Mouse (Mus musculus): ENCODE data around the gene Casc1. TPM values are rescaled to one million over a fixed set of nuclear protein-coding genes. Genes with fewer than 3 reads are reported as not detected.

Gene Casc1
- total and polyA plus RNA-seq, 3 experiments: 0.15 to 0.22 TPM; not detected in 1

GRCm38 (mm10) chr6:145171892-145172606, 38.8 kb downstream of the Casc1 start (continued):
- TF ChIP-seq HCFC1 (IDR thresholded peaks at IDR 0.05; ENCODE audit: low read depth, low read length): no peak

GRCm38 (mm10) chr6:145160581-145160980, 50.2 kb downstream of the Casc1 start:
- no peak overlapping the region for H3K27ac ChIP-seq (ENCODE audit: control insufficient read depth, low read depth, low read length)
- no peaks in the 10 kb centered on the region for H3K79me2 ChIP-seq (ENCODE audit: control insufficient read depth, insufficient read depth, low read length, poor library complexity)
- no peaks in the 10 kb centered on the region for H3K27me3 ChIP-seq (ENCODE audit: control insufficient read depth in 1 of 2, insufficient read depth in 2 of 2, low read length in 2 of 2)
- DNase-seq (ENCODE audit: low read depth, low spot score): no peak
- no peak overlapping the region for H3K9ac ChIP-seq (ENCODE audit: control insufficient read depth, low read depth, low read length, poor library complexity, severe bottlenecking)
- H3K4me3 ChIP-seq (ENCODE audit: control insufficient read depth in 1 of 2, insufficient read depth in 1 of 2, low read depth in 2 of 2, low read length in 2 of 2): no peak overlapping the region
- H3K4me1 ChIP-seq (ENCODE audit: control insufficient read depth in 1 of 2, insufficient read depth in 2 of 2, low read length in 2 of 2): no peaks in the 10 kb centered on the region
- TF ChIP-seq ZC3H11A (IDR thresholded peaks at IDR 0.05; ENCODE audit: low read depth, low read length): no peak
- no peak for TF ChIP-seq TAL1 (IDR thresholded peaks at IDR 0.05; ENCODE audit: low read length)
- TF ChIP-seq TBP (IDR thresholded peaks at IDR 0.05; ENCODE audit: low read depth, low read length): no peak
- H3K36me3 ChIP-seq (ENCODE audit: control insufficient read depth in 1 of 2, insufficient read depth in 2 of 2, low read length in 2 of 2): peaks cover 0 to 9% of the 10 kb centered on the region in 2 experiments; a peak in 2 of 4 replicates
- H3K9me3 ChIP-seq (replicated peaks; ENCODE audit: insufficient read depth, low read length): no peaks in the 10 kb centered on the region

- no peaks in the 10 kb centered on the region for H3K4me1 ChIP-seq (ENCODE audit: control insufficient read depth in 1 of 2, insufficient read depth in 2 of 2, low read length in 2 of 2)
- peaks cover 0 to 8% of the 10 kb centered on the region in 2 experiments; a peak in 2 of 4 replicates for H3K36me3 ChIP-seq (ENCODE audit: control insufficient read depth in 1 of 2, insufficient read depth in 2 of 2, low read length in 2 of 2)
- H3K9ac ChIP-seq (ENCODE audit: control insufficient read depth, low read depth, low read length, poor library complexity, severe bottlenecking): no peak overlapping the region
- no peaks in the 10 kb centered on the region for H3K9me3 ChIP-seq (replicated peaks; ENCODE audit: insufficient read depth, low read length)
- H3K27ac ChIP-seq (ENCODE audit: control insufficient read depth, low read depth, low read length): no peak overlapping the region
- H3K27me3 ChIP-seq (ENCODE audit: control insufficient read depth in 1 of 2, insufficient read depth in 2 of 2, low read length in 2 of 2): no peaks in the 10 kb centered on the region
- no peaks in the 10 kb centered on the region for H3K79me2 ChIP-seq (ENCODE audit: control insufficient read depth, insufficient read depth, low read length, poor library complexity)
- TF ChIP-seq GATA1 (IDR thresholded peaks at IDR 0.05; ENCODE audit: low read depth, low read length) (no peak), ZC3H11A (IDR thresholded peaks at IDR 0.05; ENCODE audit: low read depth, low read length) (no peak), UBTF (IDR thresholded peaks at IDR 0.05; ENCODE audit: borderline replicate concordance, insufficient read depth, low read depth, low read length) (no peak), TCF12 (IDR thresholded peaks at IDR 0.05; ENCODE audit: low read depth, low read length) (no peak), ZNF384 (IDR thresholded peaks at IDR 0.05; ENCODE audit: low read depth, low read length) (no peak), MAZ (IDR thresholded peaks at IDR 0.05; ENCODE audit: low read depth, low read length) (no peak), MYB (IDR thresholded peaks at IDR 0.05; ENCODE audit: low read depth, low read length) (no peak), TAL1 (IDR thresholded peaks at IDR 0.05; ENCODE audit: low read length) (no peak), GABPA (IDR thresholded peaks at IDR 0.05; ENCODE audit: low read depth, low read length) (no peak), JUND (IDR thresholded peaks at IDR 0.05; ENCODE audit: low read depth, low read length) (no peak), SMC3 (IDR thresholded peaks at IDR 0.05; ENCODE audit: low read depth, low read length) (no peak), E2F4 (IDR thresholded peaks at IDR 0.05; ENCODE audit: borderline replicate concordance, low read depth, low read length) (no peak), NRF1 (IDR thresholded peaks at IDR 0.05; ENCODE audit: insufficient read depth, low read depth, low read length, poor library complexity, severe bottlenecking) (no peak), ETS1 (IDR thresholded peaks at IDR 0.05; ENCODE audit: low read depth, low read length) (no peak)
- H3K4me3 ChIP-seq (ENCODE audit: control insufficient read depth in 1 of 2, insufficient read depth in 1 of 2, low read depth in 2 of 2, low read length in 2 of 2): no peak overlapping the region
- DNase-seq (ENCODE audit: low read depth, low spot score): no peak
These were observed 52.2 kb downstream of the Casc1 start for GRCm38 (mm10) chr6:145158619-145159018.
